9 mouse cellular contexts compared by ENCODE assay signal in genomic region chr6:128065982-128066381, GRCm38 (mm10).
A peak's percentile ranks its signal among the peaks of the same experiment; 100 is the strongest.
DNase-seq lines count a peak whose midpoint lies in the region; ATAC-seq lines count a peak whose summit lies in the region.
"Had no signal": no experiment of that assay in that cellular context is flagged by ENCODE, and none has a peak within 500 bp of the region (broad histone marks: within the 10 kb centered on the region; RNA-seq: fewer than 3 reads in every experiment).

No protein-coding gene starts in this region.

- no peaks in the 10 kb centered on the region for H3K27me3 ChIP-seq in hindbrain, embryonic 10.5 days (ENCODE audit: insufficient read depth, poor library complexity, severe bottlenecking)
- H3K27me3 ChIP-seq in hindbrain, embryonic 11.5 days (ENCODE audit: control insufficient read depth, insufficient read depth, low read length): no peaks in the 10 kb centered on the region
- no peaks in the 10 kb centered on the region for H3K27me3 ChIP-seq in intestine, embryonic 16.5 days (replicated peaks; ENCODE audit: control insufficient read depth, insufficient read depth, low read length)
- H3K27me3 ChIP-seq: hindbrain, embryonic 15.5 days had no signal

- H3K27ac ChIP-seq in hindbrain, embryonic 10.5 days: peak overlapping the region; percentile 80
- H3K27ac ChIP-seq in hindbrain, embryonic 11.5 days (ENCODE audit: low read depth, low read length): no peak overlapping the region
- H3K27ac ChIP-seq in intestine, embryonic 16.5 days (ENCODE audit: low read length): peak overlapping the region; percentile 49; the same call in 1 of the 2 replicates
- H3K27ac ChIP-seq: hindbrain, embryonic 15.5 days had no signal

- H3K9me3 ChIP-seq in hindbrain, embryonic 10.5 days: no peaks in the 10 kb centered on the region
- no peaks in the 10 kb centered on the region for H3K9me3 ChIP-seq in hindbrain, embryonic 11.5 days (ENCODE audit: control insufficient read depth, low read length)
- 0 out of 2 replicates have a peak, but pooled peaks cover 2% of the 10 kb centered on the region for H3K9me3 ChIP-seq in intestine, embryonic 16.5 days (ENCODE audit: control insufficient read depth, low read length)
- H3K9me3 ChIP-seq: hindbrain, embryonic 15.5 days had no signal

- ATAC-seq in hindbrain, embryonic 11.5 days (ENCODE audit: low FRiP score): no peak
- ATAC-seq in intestine, embryonic 16.5 days: peak; percentile 57; the same call in 1 of the 2 replicates

- DNase-seq in hindbrain, embryonic 10.5 days (ENCODE audit: low spot score): peak; percentile 60
- no peak for DNase-seq in hindbrain, embryonic 11.5 days (ENCODE audit: low spot score)
- peak; percentile 80 for DNase-seq in cerebellum, postnatal 25 days
- DNase-seq in neural tube, embryonic 10.5 days (ENCODE audit: extremely low spot score, low spot score): peak; percentile 55
- DNase-seq in right cerebral cortex, adult 18-20 months: no peak
- DNase-seq in spleen, postnatal 4 days (ENCODE audit: low spot score in 2 of 2): no peak
- DNase-seq in c-Kit-positive CD71-positive TER-119-positive erythroid progenitor cells, embryonic 14.5 days (ENCODE audit: low spot score): no peak

- WGBS in hindbrain, embryonic 10.5 days: 22% methylated on average over 7 of the region's 7 CpGs
- WGBS in hindbrain, embryonic 11.5 days: 38% methylated on average over 7 of the region's 7 CpGs
- WGBS in intestine, embryonic 16.5 days: 34% methylated on average over 7 of the region's 7 CpGs

- H3K36me3 ChIP-seq in hindbrain, embryonic 10.5 days: no peaks in the 10 kb centered on the region; the same call in 1 of the 2 replicates
- H3K36me3 ChIP-seq in hindbrain, embryonic 11.5 days (ENCODE audit: control insufficient read depth, insufficient read depth, low read length): no peaks in the 10 kb centered on the region
- H3K36me3 ChIP-seq in intestine, embryonic 16.5 days (ENCODE audit: control insufficient read depth, insufficient read depth, low read length): no peaks in the 10 kb centered on the region
- H3K36me3 ChIP-seq: hindbrain, embryonic 15.5 days had no signal

- no peak overlapping the region for H3K4me2 ChIP-seq in hindbrain, embryonic 11.5 days (replicated peaks; ENCODE audit: low read depth, low read length)
- no peak overlapping the region for H3K4me2 ChIP-seq in intestine, embryonic 16.5 days (ENCODE audit: low read depth, low read length)
- H3K4me2 ChIP-seq: hindbrain, embryonic 15.5 days had no signal

- H3K4me3 ChIP-seq in hindbrain, embryonic 10.5 days: no peak overlapping the region
- H3K4me3 ChIP-seq in hindbrain, embryonic 11.5 days (ENCODE audit: low read depth, low read length): no peak overlapping the region
- no peak overlapping the region for H3K4me3 ChIP-seq in intestine, embryonic 16.5 days (ENCODE audit: low read length)
- H3K4me3 ChIP-seq: hindbrain, embryonic 15.5 days had no signal

- peaks cover 44% of the 10 kb centered on the region for H3K4me1 ChIP-seq in hindbrain, embryonic 10.5 days (replicated peaks)
- H3K4me1 ChIP-seq in hindbrain, embryonic 11.5 days (replicated peaks; ENCODE audit: control insufficient read depth, insufficient read depth, low read length): 0 out of 2 replicates have a peak, but pooled peaks cover 2% of the 10 kb centered on the region
- peaks cover 8% of the 10 kb centered on the region for H3K4me1 ChIP-seq in intestine, embryonic 16.5 days (ENCODE audit: control insufficient read depth, insufficient read depth, low read length)

- H3K9ac ChIP-seq in hindbrain, embryonic 11.5 days (ENCODE audit: low read depth, low read length): no peak overlapping the region
- H3K9ac ChIP-seq in intestine, embryonic 16.5 days (ENCODE audit: low read depth, low read length): 0 out of 2 replicates have a peak overlapping the region, but pooled peaks have one; percentile 20
- H3K9ac ChIP-seq: hindbrain, embryonic 15.5 days had no signal

Comparison
In these comparisons a context has a peak if more than half of its experiments do, and no peak if none do; other contexts are left out.
1. DNase-seq: peak in hindbrain, embryonic 10.5 days (single experiment), cerebellum, postnatal 25 days (2 of 2) and neural tube, embryonic 10.5 days (single experiment); none in hindbrain, embryonic 11.5 days (single experiment), right cerebral cortex, adult 18-20 months (single experiment), spleen, postnatal 4 days (0 of 2) and c-Kit-positive CD71-positive TER-119-positive erythroid progenitor cells, embryonic 14.5 days (single experiment).